Mouse (Mus musculus) G1E (cell line): ENCODE measurements around the gene Lsm7.

ENCODE experiments used
- CTCF ChIP-seq: IDR thresholded peaks from 2 replicates; pipeline ENCODE4 v1.5.1; 2012; ENCODE audit warnings: low read depth, low read length, inconsistent platforms, mixed read lengths
- GATA1 ChIP-seq: IDR thresholded peaks from 2 replicates; pipeline ENCODE4 v1.6.1; 2012; ENCODE audit warnings: borderline replicate concordance, low read length, inconsistent platforms, mixed read lengths
- GATA2 ChIP-seq: IDR thresholded peaks from 2 replicates; pipeline ENCODE4 v1.6.1; 2012; ENCODE audit warnings: low read depth, low read length, inconsistent platforms, borderline replicate concordance
- POLR2AphosphoS5 ChIP-seq: IDR thresholded peaks from 2 replicates; pipeline ENCODE4 v1.6.1; 2012; ENCODE audit warnings: low read depth, low read length, inconsistent platforms; ENCODE audit not compliant: insufficient replicate concordance
- TAL1 ChIP-seq: conservative IDR thresholded peaks from 2 replicates; pipeline ENCODE4 v1.6.1; 2012; ENCODE audit warnings: low read depth, low read length, inconsistent platforms, mixed read lengths

DNA sequence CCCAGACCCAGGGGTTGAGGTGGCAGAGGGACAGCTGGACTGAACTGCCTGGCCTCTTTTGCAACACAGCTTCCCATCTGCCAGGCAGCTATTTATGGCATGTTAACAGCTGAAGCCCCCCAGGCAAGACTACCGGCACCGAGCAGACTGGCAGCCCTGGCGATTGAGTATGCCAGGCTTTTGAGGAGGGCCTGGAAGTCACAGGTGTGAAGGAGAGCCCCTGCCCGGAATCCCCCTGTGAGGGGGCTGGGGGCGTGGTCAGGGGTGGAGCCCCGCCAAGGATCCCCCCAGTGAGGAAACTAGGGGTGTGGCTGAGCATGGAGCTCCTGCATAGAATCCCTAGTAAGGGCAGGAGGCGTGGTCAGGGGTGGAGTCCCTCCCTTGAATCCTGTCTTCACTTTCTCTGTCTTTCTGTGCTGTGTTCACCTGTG is 18.0 kb downstream of the Lsm7 start:
- TF ChIP-seq CTCF = no peak
- no peak for TF ChIP-seq POLR2AphosphoS5
- TF ChIP-seq TAL1 = no peak
- TF ChIP-seq GATA1 = no peak
- TF ChIP-seq GATA2 = no peak
